ENCODE assay signal across 30 mouse cellular contexts in the genomic region with DNA sequence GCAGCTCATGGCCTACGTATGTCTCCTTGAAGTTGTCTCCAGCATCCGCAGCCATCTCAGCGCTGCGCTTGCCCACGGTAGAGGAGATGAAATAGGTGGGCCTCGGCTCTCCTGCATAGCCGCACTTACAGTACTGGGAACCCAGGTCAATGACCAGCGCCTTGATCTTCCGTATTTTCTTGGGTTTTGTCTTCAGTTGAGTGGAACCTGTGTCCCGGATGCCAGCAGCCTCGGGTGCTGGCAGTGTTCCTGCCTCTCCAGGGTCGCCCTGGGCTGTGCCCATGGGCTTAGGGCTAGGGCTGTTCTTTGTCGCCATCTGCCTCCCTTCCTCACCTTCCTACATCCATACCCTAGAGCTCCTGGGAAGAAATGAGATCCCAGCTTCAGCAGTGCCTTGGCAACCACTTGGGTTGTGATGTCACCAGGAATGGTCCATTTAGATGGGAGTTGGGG. TPM values are rescaled to one million over a fixed set of nuclear protein-coding genes. Genes with fewer than 3 reads are reported as not detected.
DNase-seq lines count a peak whose midpoint lies in the region; ATAC-seq and TF ChIP-seq lines count a peak whose summit lies in the region.
"Had no signal": no experiment of that assay in that cellular context is flagged by ENCODE, and none has a peak within 500 bp of the region (broad histone marks: within the 10 kb centered on the region; RNA-seq: fewer than 3 reads in every experiment).

Gene Actl7b, minus strand, starts transcription at position 403 of the 453 bp plus-strand sequence.

- peak; percentile 77 for DNase-seq in heart, adult 11 months
- no peak for DNase-seq in heart, adult 18-20 months
- DNase-seq in ES-E14 (ENCODE audit: low read depth, low spot score): no peak
- DNase-seq in testis, postnatal 10 days (ENCODE audit: low spot score): peak; percentile 35
- no peak for DNase-seq in frontal cortex, postnatal 10 days (ENCODE audit: low spot score in 2 of 2)
- DNase-seq: adrenal gland, adult 2 months; adrenal gland, postnatal 10 days; adrenal gland, postnatal 25 days; B cell, adult 2 months; cerebellum, adult 11 months; cerebellum, adult 18-20 months; cerebellum, adult 8-10 months; cerebellum, adult 9-11 months; cerebellum, postnatal 14 days; cerebellum, postnatal 36 days; embryo, embryonic 11 days had no signal

- no peak for TF ChIP-seq CTCF in E14TG2a.4 (conservative IDR thresholded peaks at IDR 0.05; ENCODE audit: low read length)

- H3K9me3 ChIP-seq in E14TG2a.4 (ENCODE audit: low read length): no peaks in the 10 kb centered on the region
- H3K9me3 ChIP-seq in ES-E14 (ENCODE audit: control insufficient read depth, insufficient read depth, low read depth, low read length): no peaks in the 10 kb centered on the region
- H3K9me3 ChIP-seq in kidney, embryonic 16.5 days (ENCODE audit: low read length): no peaks in the 10 kb centered on the region
- H3K9me3 ChIP-seq: embryonic facial prominence, embryonic 13.5 days; embryonic facial prominence, embryonic 15.5 days; forebrain, embryonic 10.5 days had no signal

- ATAC-seq in kidney, embryonic 16.5 days (ENCODE audit: low FRiP score, low TSS enrichment): no peak
- ATAC-seq: CD4-positive, CD25-positive, alpha-beta regulatory T cell, adult 4 months; forebrain, embryonic 14.5 days; forebrain, embryonic 16.5 days had no signal

- H3K36me3 ChIP-seq in E14TG2a.4 (ENCODE audit: insufficient read depth, low read length) (peaks cover 29% of the 10 kb centered on the region), ES-E14 (ENCODE audit: control insufficient read depth, insufficient read depth, low read length, poor library complexity, severe bottlenecking) (peaks cover 10% of the 10 kb centered on the region; the same call in 1 of the 2 replicates)
- peaks cover 11% of the 10 kb centered on the region for H3K36me3 ChIP-seq in kidney, embryonic 16.5 days (ENCODE audit: insufficient read depth, low read length)

- H3K4me2 ChIP-seq in kidney, embryonic 16.5 days (replicated peaks; ENCODE audit: low read depth, low read length): no peak within 1 kb of the TSS
- H3K4me2 ChIP-seq: embryonic facial prominence, embryonic 13.5 days; embryonic facial prominence, embryonic 15.5 days; forebrain, embryonic 12.5 days had no signal

- H3K9ac ChIP-seq in ES-E14 (ENCODE audit: insufficient read depth, low read depth, low read length, poor library complexity, severe bottlenecking): no peak within 1 kb of the TSS
- no peak within 1 kb of the TSS for H3K9ac ChIP-seq in kidney, embryonic 16.5 days (replicated peaks; ENCODE audit: low read length)
- H3K9ac ChIP-seq: embryonic facial prominence, embryonic 13.5 days; embryonic facial prominence, embryonic 15.5 days; forebrain, embryonic 12.5 days had no signal

- H3K27me3 ChIP-seq in E14TG2a.4 (ENCODE audit: insufficient read depth, low read length): 0 out of 2 replicates have a peak, but pooled peaks cover 3% of the 10 kb centered on the region
- no peaks in the 10 kb centered on the region for H3K27me3 ChIP-seq in kidney, embryonic 16.5 days (ENCODE audit: insufficient read depth, low read length)
- H3K27me3 ChIP-seq: CH12.LX; embryonic facial prominence, embryonic 13.5 days; embryonic facial prominence, embryonic 15.5 days; forebrain, embryonic 12.5 days had no signal

- H3K4me3 ChIP-seq in E14TG2a.4 (replicated peaks; ENCODE audit: low read length): peak within 1 kb of the TSS; percentile 72
- H3K4me3 ChIP-seq in ES-E14 (ENCODE audit: insufficient read depth in 1 of 2, low read depth in 1 of 2, low read length in 2 of 2, poor library complexity in 1 of 2, severe bottlenecking in 1 of 2): peak within 1 kb of the TSS; percentile 47 to 59; a peak in 3 of 4 replicates
- no peak within 1 kb of the TSS for H3K4me3 ChIP-seq in kidney, embryonic 16.5 days (ENCODE audit: low read length)
- H3K4me3 ChIP-seq: embryonic facial prominence, embryonic 13.5 days; embryonic facial prominence, embryonic 15.5 days; erythroblast, embryonic 14.5 days; forebrain, embryonic 10.5 days; forebrain, embryonic 12.5 days had no signal

- in situ Hi-C loops in ES-E14 (cut with MboI; ENCODE audit: low sequenced_read_pairs in 2 of 2, unreplicated experiment in 2 of 2): no loop called here

- WGBS in kidney, embryonic 16.5 days: 96% methylated on average over 13 of the region's 13 CpGs

- H3K4me1 ChIP-seq in E14TG2a.4 (replicated peaks; ENCODE audit: low read depth, low read length): peaks cover 23% of the 10 kb centered on the region
- peaks cover 0 to 3% of the 10 kb centered on the region in 2 experiments; a peak in 1 of 4 replicates for H3K4me1 ChIP-seq in ES-E14 (ENCODE audit: control insufficient read depth in 2 of 2, insufficient read depth in 2 of 2, low read length in 2 of 2, poor library complexity in 1 of 2)
- no peaks in the 10 kb centered on the region for H3K4me1 ChIP-seq in kidney, embryonic 16.5 days (ENCODE audit: insufficient read depth, low read length)
- H3K4me1 ChIP-seq: embryonic facial prominence, embryonic 13.5 days; embryonic facial prominence, embryonic 15.5 days; forebrain, embryonic 10.5 days; forebrain, embryonic 12.5 days had no signal

- no peak within 1 kb of the TSS for H3K27ac ChIP-seq in ES-E14 (ENCODE audit: insufficient read depth, low read depth, low read length, poor library complexity, severe bottlenecking)
- no peak within 1 kb of the TSS for H3K27ac ChIP-seq in kidney, embryonic 16.5 days (ENCODE audit: low read length)
- H3K27ac ChIP-seq: embryonic facial prominence, embryonic 13.5 days; embryonic facial prominence, embryonic 15.5 days; forebrain, embryonic 10.5 days; forebrain, embryonic 12.5 days had no signal

TF ChIP-seq in ES-E14, 5 proteins besides CTCF, POLR2A, EP300 and RAD21:
- TF ChIP-seq ZC3H11A (IDR thresholded peaks at IDR 0.05; ENCODE audit: borderline replicate concordance, low read depth, low read length): no peak
- TF ChIP-seq ZNF384 (IDR thresholded peaks at IDR 0.05; ENCODE audit: low read depth, low read length): no peak
- TF ChIP-seq MAFK (IDR thresholded peaks at IDR 0.05; ENCODE audit: insufficient read depth, low read depth, low read length): no peak
- no peak for TF ChIP-seq HCFC1 (IDR thresholded peaks at IDR 0.05; ENCODE audit: borderline replicate concordance, insufficient read depth, low read length)
- no peak for TF ChIP-seq CHD2 (IDR thresholded peaks at IDR 0.05; ENCODE audit: low read depth, low read length)
TF ChIP-seq in ES-E14: peak in this region for 0.

RNA-seq across cellular contexts. Expression of gene Actl7b, which starts in this region (rescaled TPM):
- total RNA-seq in heart, adult 18-20 months (2021): not detected
- 1.1 and 3.5 TPM in 2 replicates for total RNA-seq in ES-E14 (2012; rRNA removed)
- not detected in 2 replicates for polyA plus RNA-seq in kidney, embryonic 16.5 days (2015; fragmentation: Nextera tagmentation; extraction: Ambion mirVana)
- total RNA-seq: adrenal gland, postnatal 10 days; adrenal gland, postnatal 25 days; common myeloid progenitor, adult 5-6 weeks; MEL had no signal
- polyA plus RNA-seq: adrenal gland, adult 2 months; CD4-positive, CD25-positive, alpha-beta regulatory T cell, adult 4 months; embryonic facial prominence, embryonic 11.5 days; embryonic facial prominence, embryonic 13.5 days; embryonic facial prominence, embryonic 15.5 days; erythroblast, embryonic 14.5 days; forebrain, embryonic 10.5 days; forebrain, embryonic 12.5 days; forebrain, embryonic 14.5 days; forebrain, embryonic 16.5 days had no signal

Comparison
In these comparisons a context has a peak if more than half of its experiments do, and no peak if none do; other contexts are left out.
1. DNase-seq: peak in heart, adult 11 months (single experiment) and testis, postnatal 10 days (single experiment); none in heart, adult 18-20 months (0 of 2), ES-E14 (single experiment) and frontal cortex, postnatal 10 days (0 of 2).